Mouse (Mus musculus) gastrocnemius, postnatal 14 days (tissue): Measurements from ENCODE around the gene Uap1. TPM values are rescaled to one million over a fixed set of nuclear protein-coding genes. Genes with fewer than 3 reads are reported as not detected.
A peak's percentile ranks its signal among the peaks of the same experiment; 100 is the strongest.
"Not testable (repeated sequence)": the region's sequence is repeated elsewhere in the genome, so short reads cannot be mapped to it uniquely, and the experiment has no call there.

Experiments
- DNase-seq: peaks from one replicate; pipeline ENCODE4 v3.0.0; 2021; ENCODE audit warnings: mixed read lengths
- intact Hi-C: fragments of 180-260 bp; cut with DNase I; formaldehyde crosslinking; loops from one replicate; pipeline ENCODE4 v1.15.1; 2025; ENCODE audit warnings: low total_unique reads
- total RNA-seq, 2 experiments: library from RNA; stranded (reverse); gene quantifications; 2 replicates each; pipeline ENCODE4 v1.2.3; 2021

Uap1 gene
- total RNA-seq, 2 experiments from 2014 or later, result 29.9 to 36.0 TPM

- peak; percentile 78 for DNase-seq
- intact Hi-C loops, result loop anchor here (10.0 kb wide), 1 partner anchor 172 kb away; the partner anchor contains the start of gene Hsd17b7
Measured at GRCm38 (mm10) chr1:170136351-170137009, 38.3 kb downstream of the Uap1 start.

DNA sequence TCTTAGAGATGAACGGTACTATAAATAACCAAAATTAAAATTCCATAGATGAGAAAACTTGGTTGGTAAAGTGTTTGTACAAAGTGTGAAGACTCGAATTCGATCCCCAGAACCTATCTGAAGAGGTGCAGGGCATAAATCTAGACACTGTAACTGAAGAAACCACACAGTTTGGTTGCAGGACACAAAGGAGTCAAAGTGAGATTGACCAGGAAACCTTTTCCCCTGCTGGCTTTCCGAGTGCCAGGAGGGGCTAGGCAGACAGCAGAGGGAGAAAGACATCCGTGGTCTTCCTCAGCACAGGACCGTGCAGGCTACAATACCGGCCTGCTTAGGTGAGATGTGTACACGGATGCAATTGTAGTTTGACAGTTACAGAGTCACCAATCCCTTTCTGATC, 40.5 kb downstream of the Uap1 start:
- no peak for DNase-seq
- intact Hi-C loops, result loop anchor here (10.0 kb wide), 1 partner anchor 169 kb away; the partner anchor contains the start of gene Hsd17b7

DNA sequence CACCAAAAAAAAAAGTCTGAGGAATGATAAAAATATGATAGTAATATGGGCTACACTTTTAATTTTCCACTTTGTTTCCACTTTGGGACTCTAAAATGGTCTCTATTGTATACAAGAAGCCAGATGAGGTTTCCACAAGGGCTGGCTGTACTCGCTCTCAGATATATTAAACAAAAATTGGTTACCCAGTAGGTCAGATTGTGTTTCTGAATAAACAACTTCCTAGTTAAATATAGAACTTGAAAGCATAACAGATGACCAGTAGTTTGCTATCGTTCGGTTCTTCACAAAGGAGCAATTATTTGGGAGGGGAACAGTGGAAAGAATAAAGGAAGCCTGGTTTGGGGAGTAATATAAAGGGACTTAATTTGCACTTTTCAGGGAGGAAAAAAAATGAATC, 43.8 kb downstream of the Uap1 start:
- no peak for DNase-seq
- intact Hi-C loops, result loop anchor here (10.0 kb wide), 1 partner anchor 166 kb away; the partner anchor contains the start of gene Hsd17b7

GRCm38 (mm10) chr1:170124644-170125043, 50.1 kb downstream of the Uap1 start:
- DNase-seq, result no peak
- intact Hi-C loops, result no loop called here

GRCm38 (mm10) chr1:170113616-170114015, 61.1 kb downstream of the Uap1 start:
- intact Hi-C loops, result no loop called here
- DNase-seq, result no peak

DNA sequence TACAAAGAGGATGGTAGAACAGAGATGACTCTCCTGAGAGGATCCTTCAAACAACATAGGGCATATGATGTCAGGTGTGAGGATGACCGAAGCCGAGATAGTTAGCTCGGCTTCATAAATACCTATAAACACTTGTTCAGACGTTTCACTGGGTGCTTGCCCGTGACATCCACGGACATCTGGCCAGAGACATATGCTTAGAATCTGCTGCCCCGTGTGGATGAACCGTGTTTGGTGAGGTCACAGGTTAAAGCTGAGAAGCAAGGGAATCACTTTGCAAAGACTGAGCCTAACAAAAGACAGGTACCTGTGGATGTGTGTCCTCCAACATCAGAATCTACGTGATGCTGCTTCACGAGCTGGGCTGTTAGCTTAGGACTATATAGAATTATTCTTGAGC, 62.5 kb downstream of the Uap1 start:
- intact Hi-C loops, result no loop called here

DNA sequence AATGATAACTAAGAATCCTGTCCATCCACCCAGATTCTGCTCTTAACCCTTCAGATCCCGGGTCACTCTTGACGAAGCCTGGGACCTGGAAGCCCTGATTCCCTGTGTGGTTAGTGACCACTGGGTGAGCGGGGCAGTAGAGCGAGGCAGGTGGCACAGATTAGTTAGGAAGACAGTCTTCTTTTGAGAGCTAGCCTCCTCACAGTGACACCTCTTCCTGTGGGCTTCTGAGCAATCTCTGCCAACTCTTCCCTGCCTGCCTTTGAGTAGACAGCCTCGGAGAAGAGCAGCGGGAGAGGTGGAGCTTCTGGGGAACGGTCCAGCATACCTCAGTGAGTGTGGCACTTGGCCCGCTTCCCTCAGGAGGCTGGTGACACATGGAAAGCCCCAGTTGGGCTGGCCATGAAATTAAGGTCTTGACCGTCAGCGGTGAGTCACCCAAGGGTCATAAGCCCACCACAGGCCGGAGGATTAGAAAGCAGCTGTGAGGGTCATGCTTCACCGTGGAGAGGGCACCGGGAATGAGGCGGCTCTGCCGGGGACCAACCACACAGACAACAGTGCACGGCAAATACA, 63.0 kb downstream of the Uap1 start:
- intact Hi-C loops, result no loop called here
- DNase-seq, result peak; percentile 18

More for the DNA sequence above, 62.5 kb downstream of the Uap1 start:
- DNase-seq, result no peak

DNA sequence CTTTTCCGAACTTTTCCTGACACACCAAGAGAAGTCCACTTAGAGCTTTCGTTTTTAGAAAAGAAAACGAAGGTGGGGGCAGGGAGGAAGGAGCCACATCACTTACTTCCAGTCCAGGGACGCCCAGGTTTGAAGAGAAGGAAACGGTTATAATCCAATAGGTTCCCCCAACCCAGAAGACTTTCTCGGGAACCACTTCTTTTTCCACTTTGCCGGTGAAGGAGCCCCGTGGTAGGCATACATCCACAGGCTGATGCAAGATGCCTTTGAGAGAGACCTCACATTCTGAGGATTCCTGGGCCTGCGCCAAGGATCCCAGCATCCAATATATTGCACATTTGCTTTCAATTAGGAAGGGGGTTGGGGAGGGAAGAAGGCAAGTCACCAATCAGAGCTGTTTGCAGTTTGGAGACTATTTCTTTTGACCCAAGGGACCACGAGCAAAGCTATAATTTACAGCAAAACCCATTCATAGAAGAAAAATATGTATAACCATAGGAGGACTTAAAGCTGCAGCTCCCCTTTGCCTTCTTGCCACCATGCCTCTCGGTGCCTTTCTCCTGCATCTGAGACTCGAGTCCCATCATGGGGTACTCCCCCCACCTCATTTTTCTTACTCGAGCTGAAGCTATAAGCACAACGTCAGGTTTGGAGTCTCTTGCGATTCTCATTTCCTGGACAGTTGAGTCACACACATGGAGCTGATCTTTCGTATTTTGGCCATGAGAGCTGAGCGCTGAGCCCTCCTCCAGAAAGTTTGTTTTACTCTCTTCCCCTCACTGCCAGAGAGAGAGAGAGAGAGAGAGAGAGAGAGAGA, 64.0 kb downstream of the Uap1 start, which contains the start of gene Ddr2:
Gene Ddr2, minus strand, starts transcription at position 247 of the 817 bp plus-strand sequence.
- DNase-seq, result peak; percentile 87
- intact Hi-C loops, result no loop called here

DNA sequence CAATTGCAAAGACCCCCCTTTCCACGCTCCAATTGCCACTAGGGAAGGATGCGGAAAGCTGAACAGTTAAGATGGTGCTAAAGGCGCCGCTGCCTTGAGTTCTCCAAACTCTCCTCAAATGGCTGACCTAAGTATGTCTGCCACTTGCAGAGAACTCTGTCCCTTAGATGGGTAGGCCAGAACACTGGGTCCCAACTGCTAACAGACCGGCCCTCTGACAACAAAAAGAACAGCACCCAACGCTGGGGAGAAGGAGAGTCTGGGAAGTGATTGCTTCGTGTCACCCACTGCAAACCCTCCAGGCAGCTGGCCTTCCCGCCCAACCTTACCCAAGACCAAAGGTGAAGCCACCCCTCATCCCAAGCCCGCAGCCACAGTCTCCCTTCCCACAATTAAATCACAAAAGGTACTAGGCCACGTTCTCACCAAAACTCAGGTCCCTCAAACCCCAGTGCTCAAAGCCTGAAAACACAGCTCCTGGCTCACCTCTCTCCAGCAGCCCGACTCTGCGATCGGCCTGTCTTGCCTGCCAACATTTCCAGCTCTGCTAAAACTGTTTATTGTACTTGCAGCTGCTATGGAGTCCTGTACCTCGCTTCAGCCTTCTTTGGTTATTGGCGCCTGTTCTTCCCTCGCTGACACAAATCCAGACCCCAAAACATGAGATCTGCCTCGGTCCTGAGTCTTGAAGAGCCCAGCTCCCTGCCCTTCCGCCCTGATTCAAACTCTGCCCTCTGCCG, 64.8 kb downstream of the Uap1 start:
- intact Hi-C loops, result no loop called here
- DNase-seq, result peak; percentile 10

DNA sequence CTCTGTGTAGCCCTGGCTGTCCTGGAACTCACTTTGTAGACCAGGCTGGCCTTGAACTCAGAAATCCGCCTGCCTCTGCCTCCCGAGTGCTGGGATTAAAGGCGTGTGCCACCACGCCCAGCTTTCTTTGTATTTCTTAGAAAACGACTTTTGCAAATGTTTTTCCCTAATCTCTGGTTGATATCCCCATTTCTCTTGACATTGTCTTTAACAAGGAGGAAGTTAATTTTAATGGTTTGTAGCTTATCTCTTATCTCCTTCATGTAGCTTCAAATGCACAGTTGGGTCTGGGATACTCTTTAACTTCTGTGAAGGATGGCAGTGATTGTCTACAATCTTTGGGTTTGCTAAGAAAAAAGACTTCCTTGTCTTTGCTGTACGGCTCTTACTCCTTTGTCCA, 71.9 kb downstream of the Uap1 start:
- intact Hi-C loops, DNase-seq: not testable (repeated sequence)

Other genes starting within 250 kb of the Uap1 start
- not detected for gene Ccdc190, start 246.3 kb downstream of the Uap1 start, total RNA-seq
- gene Hsd17b7, start 205.7 kb downstream of the Uap1 start, total RNA-seq, result 1 to 10 TPM; 2.2 to 2.9 TPM
- gene Ddr2, start 64.2 kb downstream of the Uap1 start, total RNA-seq, result 10 to 100 TPM; 27.5 to 31.9 TPM
- gene Uhmk1, start 40.4 kb upstream of the Uap1 start, total RNA-seq, result 10 to 100 TPM; 10.2 to 10.4 TPM
- not detected for gene Sh2d1b2, start 57.8 kb upstream of the Uap1 start, total RNA-seq
- gene Sh2d1b1, start 102.4 kb upstream of the Uap1 start, total RNA-seq, result not detected
- gene Gm7694, start 131.4 kb upstream of the Uap1 start, total RNA-seq, result under 1 TPM; 0.84 to 0.92 TPM
- gene Spata46, start 133.8 kb upstream of the Uap1 start, total RNA-seq, result not detected